Mouse (Mus musculus) stomach, postnatal 0 days (tissue): ENCODE data around the gene Srd5a1. TPM values are rescaled to one million over a fixed set of nuclear protein-coding genes. Genes with fewer than 3 reads are reported as not detected.

Experiments used
- ATAC-seq: fragments of 200-750 bp; cut with Nextera tagmentation; 2 replicates; pipeline ENCODE4 v1.8.0; 2017; ENCODE audit not compliant: low FRiP score, low TSS enrichment
- DNase-seq: peaks from one replicate; pipeline ENCODE4 v3.0.0-alpha.2; 2016; ENCODE audit warnings: low spot score
- H3K27ac ChIP-seq: fragments of 300-500 bp; sonication (generic); replicated peaks from 2 replicates; pipeline ENCODE4 v1.5.1; 2014; ENCODE audit warnings: mild to moderate bottlenecking, control low read depth
- H3K27me3 ChIP-seq: fragments of 300-500 bp; sonication (generic); 2 replicates; pipeline ENCODE4 v1.6.1; 2014; ENCODE audit warnings: low read length; ENCODE audit not compliant: control insufficient read depth, insufficient read depth
- H3K36me3 ChIP-seq: fragments of 300-500 bp; sonication (generic); 2 replicates; pipeline ENCODE4 v1.6.1; 2014; ENCODE audit warnings: low read length, mixed read lengths; ENCODE audit not compliant: control insufficient read depth, insufficient read depth
- H3K4me1 ChIP-seq: fragments of 300-500 bp; sonication (generic); replicated peaks from 2 replicates; pipeline ENCODE4 v1.6.1; 2014; ENCODE audit warnings: antibody characterized with exemption; ENCODE audit not compliant: control insufficient read depth, insufficient read depth
- H3K4me2 ChIP-seq: fragments of 300-500 bp; sonication (generic); replicated peaks from 2 replicates; pipeline ENCODE4 v1.6.1; 2014; ENCODE audit warnings: low read depth, mild to moderate bottlenecking, control low read depth, moderate library complexity
- H3K4me3 ChIP-seq: fragments of 300-500 bp; sonication (generic); 2 replicates; pipeline ENCODE4 v1.5.1; 2014; ENCODE audit warnings: low read depth, low read length, control low read depth
- H3K9ac ChIP-seq: fragments of 300-500 bp; sonication (generic); 2 replicates; pipeline ENCODE4 v1.6.1; 2014; ENCODE audit warnings: mild to moderate bottlenecking, low read length, control low read depth, mixed read lengths
- H3K9me3 ChIP-seq: fragments of 300-500 bp; sonication (generic); 2 replicates; pipeline ENCODE4 v1.6.1; 2016; ENCODE audit warnings: low read length; ENCODE audit not compliant: control insufficient read depth
- CTCF ChIP-seq: IDR thresholded peaks from 2 replicates; pipeline ENCODE4 v1.5.1; 2016; ENCODE audit warnings: antibody characterized with exemption, low read depth, mild to moderate bottlenecking, moderate library complexity
- EP300 ChIP-seq: optimal IDR thresholded peaks from 2 replicates; pipeline ENCODE3; 2016; ENCODE audit warnings: antibody characterized with exemption
- WGBS: fragments of 180-500 bp; shearing (Covaris S2); extraction: QIAGEN DNeasy Blood & Tissue Kit; methylation state at CpG from one replicate; pipeline ENCODE4 v1.1.7; 2014; 5-methylcytosine and 5-hydroxymethylcytosine counted together
- polyA plus RNA-seq: library from polyadenylated mRNA; unstranded; fragments of >200 nt; fragmentation: Nextera tagmentation; extraction: Ambion mirVana; gene quantifications from 2 replicates; pipeline ENCODE4 v1.2.1, GENCODE M21; 2015

Gene Srd5a1
- polyA plus RNA-seq, 1 experiment from 2014 or later: 29.4 TPM

DNA sequence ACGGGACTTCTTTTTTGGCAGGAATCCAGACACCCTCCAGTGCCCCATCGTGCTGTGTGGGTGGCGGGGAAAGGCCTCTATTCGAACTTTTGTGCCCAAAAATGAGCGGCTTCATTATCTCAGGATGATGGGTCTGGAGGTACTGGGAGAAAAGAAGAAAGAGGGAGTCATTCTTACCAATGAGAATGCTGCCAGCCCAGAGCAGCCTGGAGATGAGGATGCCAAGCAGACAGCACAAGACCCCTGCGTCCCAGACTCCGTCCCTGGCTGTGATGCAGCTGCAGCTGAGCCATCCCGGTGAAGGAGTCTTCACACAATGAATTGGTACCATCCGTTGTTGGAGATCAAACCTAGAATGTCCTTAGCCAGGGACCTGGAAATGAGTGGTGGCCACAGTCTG is 22.3 kb upstream of the Srd5a1 start:
- TF ChIP-seq EP300 (no peak), CTCF (no peak)
- H3K4me3 ChIP-seq: no peak overlapping the region
- ATAC-seq (no peak), DNase-seq (no peak)
- H3K27ac ChIP-seq: no peak overlapping the region
- no peaks in the 10 kb centered on the region for H3K27me3 ChIP-seq
- no peaks in the 10 kb centered on the region for H3K4me1 ChIP-seq
- H3K9me3 ChIP-seq: no peaks in the 10 kb centered on the region
- 91% methylated on average over 9 of the region's 9 CpGs for WGBS
- H3K9ac ChIP-seq: no peak overlapping the region
- H3K36me3 ChIP-seq: peaks cover 37% of the 10 kb centered on the region
- H3K4me2 ChIP-seq: no peak overlapping the region

DNA sequence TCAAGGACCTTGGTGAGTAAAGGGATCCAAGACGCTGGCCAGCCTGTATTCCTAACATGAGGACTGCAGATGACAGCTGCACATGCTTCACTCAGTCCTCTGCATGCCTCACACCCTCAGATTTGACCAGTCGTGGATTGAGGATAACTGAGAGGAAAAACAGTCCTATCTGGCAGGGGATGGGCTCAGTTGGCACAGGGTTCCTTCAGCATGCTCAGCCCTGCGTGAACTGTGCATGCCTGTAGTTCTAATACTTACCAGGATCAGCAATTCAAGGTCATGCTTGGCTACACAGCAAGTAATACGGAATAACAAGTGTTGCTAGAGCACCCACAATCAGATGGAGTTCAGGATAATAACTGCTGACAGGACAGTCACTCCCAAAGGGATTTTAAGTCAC is 20.4 kb upstream of the Srd5a1 start:
- no peaks in the 10 kb centered on the region for H3K27me3 ChIP-seq
- 88% methylated on average over 4 of the region's 4 CpGs for WGBS
- DNase-seq (no peak), ATAC-seq (no peak)
- no peaks in the 10 kb centered on the region for H3K4me1 ChIP-seq
- H3K9ac ChIP-seq: no peak overlapping the region
- H3K4me3 ChIP-seq: no peak overlapping the region
- H3K4me2 ChIP-seq: no peak overlapping the region
- H3K9me3 ChIP-seq: no peaks in the 10 kb centered on the region
- peaks cover 48% of the 10 kb centered on the region for H3K36me3 ChIP-seq
- no peak overlapping the region for H3K27ac ChIP-seq
- TF ChIP-seq EP300: no peak
- TF ChIP-seq CTCF: no peak

DNA sequence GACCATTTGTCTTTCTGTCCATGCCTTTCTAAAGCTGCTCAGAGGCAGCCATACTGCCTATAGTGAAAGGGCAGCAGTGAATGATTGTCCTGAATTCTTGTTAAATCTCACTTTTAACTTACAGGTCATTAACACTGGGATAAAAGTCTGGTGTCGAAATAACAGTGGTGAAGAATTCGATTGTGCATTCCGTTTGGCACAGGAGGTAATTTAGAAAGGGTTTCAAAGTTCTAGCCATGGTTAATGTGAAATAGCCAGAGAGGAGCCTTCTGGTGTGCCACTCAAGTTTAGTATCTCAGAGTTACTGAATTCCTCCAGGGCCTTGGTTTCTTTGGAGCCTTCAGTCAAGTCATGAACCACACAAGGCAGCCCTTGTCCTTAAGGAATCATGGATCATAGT is 19.9 kb upstream of the Srd5a1 start:
- no peak overlapping the region for H3K4me3 ChIP-seq
- TF ChIP-seq CTCF (no peak), EP300 (no peak)
- H3K9ac ChIP-seq: no peak overlapping the region
- ATAC-seq (no peak), DNase-seq (no peak)
- no peaks in the 10 kb centered on the region for H3K9me3 ChIP-seq
- 93% methylated on average over 3 of the region's 3 CpGs for WGBS
- H3K4me2 ChIP-seq: no peak overlapping the region
- H3K27me3 ChIP-seq: no peaks in the 10 kb centered on the region
- no peak overlapping the region for H3K27ac ChIP-seq
- no peaks in the 10 kb centered on the region for H3K4me1 ChIP-seq
- H3K36me3 ChIP-seq: peaks cover 49% of the 10 kb centered on the region

DNA sequence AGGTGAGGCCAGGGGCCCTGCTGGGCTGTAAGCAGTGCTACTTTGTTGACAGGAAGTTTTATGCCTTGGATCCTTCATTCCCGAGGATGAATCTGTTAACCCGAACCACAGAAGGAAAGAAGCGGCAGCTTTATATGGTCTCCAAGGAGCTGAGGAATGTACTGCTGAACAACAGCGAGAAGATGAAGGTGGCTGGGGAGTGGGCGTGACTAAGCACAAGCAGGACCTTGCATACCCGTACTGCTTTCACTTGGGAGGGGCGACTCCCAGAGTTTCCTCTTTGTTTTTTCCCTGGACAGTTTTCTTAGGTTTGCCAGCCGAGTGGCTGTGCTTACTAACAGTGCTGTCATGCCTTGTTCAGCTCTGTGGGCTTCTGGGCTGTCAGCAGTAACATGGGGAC is 19.3 kb upstream of the Srd5a1 start:
- Histone ChIP-seq H3K27me3 (no peaks in the 10 kb centered on the region), H3K4me1 (no peaks in the 10 kb centered on the region), H3K9ac (no peak overlapping the region), H3K9me3 (no peaks in the 10 kb centered on the region), H3K4me2 (no peak overlapping the region), H3K36me3 (peaks cover 49% of the 10 kb centered on the region), H3K27ac (no peak overlapping the region), H3K4me3 (no peak overlapping the region)
- no peak; the same call in 1 of the 2 replicates for ATAC-seq
- WGBS: 68% methylated on average over 8 of the region's 8 CpGs
- no peak for DNase-seq
- TF ChIP-seq EP300: no peak
- no peak for TF ChIP-seq CTCF

DNA sequence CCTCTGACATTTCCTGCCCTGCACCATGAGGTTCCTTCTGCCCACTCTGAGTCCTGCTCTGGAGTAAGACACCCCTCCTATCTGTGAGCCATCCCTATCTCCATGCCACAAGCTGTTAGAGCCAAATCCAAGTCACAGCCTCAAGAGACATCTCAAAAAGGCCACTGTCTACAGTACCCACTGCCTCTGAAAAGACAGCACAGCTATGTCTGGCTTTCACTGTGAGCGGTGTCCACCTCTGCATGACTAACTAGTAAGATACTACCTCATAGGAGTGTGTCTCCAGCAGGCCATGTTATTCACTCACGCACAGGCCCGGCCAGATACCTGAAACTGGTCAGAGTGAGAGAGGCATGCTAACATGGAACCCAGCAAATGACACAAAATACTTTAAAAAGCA is 16.7 kb upstream of the Srd5a1 start:
- WGBS: 97% methylated on average over 3 of the region's 3 CpGs
- H3K9me3 ChIP-seq: no peaks in the 10 kb centered on the region
- no peaks in the 10 kb centered on the region for H3K4me1 ChIP-seq
- TF ChIP-seq CTCF (no peak), EP300 (no peak)
- DNase-seq (no peak), ATAC-seq (no peak)
- H3K4me2 ChIP-seq: no peak overlapping the region
- H3K27ac ChIP-seq: no peak overlapping the region
- H3K36me3 ChIP-seq: peaks cover 36% of the 10 kb centered on the region
- no peaks in the 10 kb centered on the region for H3K27me3 ChIP-seq
- no peak overlapping the region for H3K4me3 ChIP-seq
- H3K9ac ChIP-seq: no peak overlapping the region

DNA sequence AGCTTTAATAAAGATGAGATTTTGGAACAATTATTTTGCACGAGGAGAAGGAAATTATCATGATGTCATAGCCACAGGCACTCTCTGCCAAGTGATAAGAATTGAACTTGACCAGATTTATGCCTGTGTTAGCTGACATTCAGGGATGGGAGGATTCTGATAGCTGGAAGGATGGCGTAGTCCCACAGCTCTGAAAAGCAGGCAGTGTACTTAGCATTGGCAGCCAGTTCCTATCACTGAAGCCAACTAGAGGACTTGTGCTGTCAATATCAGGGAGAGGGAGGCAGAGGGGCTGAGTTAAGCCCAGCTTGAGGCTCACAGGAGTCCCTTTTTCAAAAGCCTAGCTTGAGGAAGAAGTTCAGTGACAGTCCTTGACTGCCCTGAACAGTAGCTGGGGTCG is 13.3 kb upstream of the Srd5a1 start:
- Histone ChIP-seq H3K4me3 (no peak overlapping the region), H3K9me3 (no peaks in the 10 kb centered on the region), H3K27ac (no peak overlapping the region), H3K36me3 (peaks cover 16% of the 10 kb centered on the region), H3K4me2 (no peak overlapping the region), H3K4me1 (no peaks in the 10 kb centered on the region), H3K27me3 (no peaks in the 10 kb centered on the region), H3K9ac (no peak overlapping the region)
- DNase-seq (no peak), ATAC-seq (no peak)
- TF ChIP-seq CTCF (no peak), EP300 (no peak)
- 87% methylated on average over 3 of the region's 3 CpGs for WGBS
